Mouse (Mus musculus) embryonic facial prominence, embryonic 15.5 days (tissue): ENCODE measurements around the gene Cd300ld5. TPM values are rescaled to one million over a fixed set of nuclear protein-coding genes. Genes with fewer than 3 reads are reported as not detected.
"Not testable (repeated sequence)": the region's sequence is repeated elsewhere in the genome, so short reads cannot be mapped to it uniquely, and the experiment has no call there.

Experiments
- ATAC-seq: fragments of 200-750 bp; cut with Nextera tagmentation; 2 replicates; pipeline ENCODE4 v1.8.0; 2017; ENCODE audit warnings: low read depth, moderate TSS enrichment; ENCODE audit not compliant: insufficient number of reproducible peaks, low FRiP score, low TSS enrichment
- H3K27ac ChIP-seq: fragments of 300-500 bp; sonication (generic); replicated peaks from 2 replicates; pipeline ENCODE4 v1.5.1; 2015; ENCODE audit warnings: mild to moderate bottlenecking, inconsistent platforms
- H3K27me3 ChIP-seq: fragments of 300-500 bp; sonication (generic); 2 replicates; pipeline ENCODE4 v1.6.1; 2015; ENCODE audit warnings: inconsistent platforms
- H3K36me3 ChIP-seq: fragments of 300-500 bp; sonication (generic); 2 replicates; pipeline ENCODE4 v1.6.1; 2015; ENCODE audit warnings: mild to moderate bottlenecking, inconsistent platforms
- H3K4me1 ChIP-seq: fragments of 300-500 bp; sonication (generic); 2 replicates; pipeline ENCODE4 v1.6.1; 2015; ENCODE audit warnings: inconsistent platforms
- H3K4me2 ChIP-seq: fragments of 300-500 bp; sonication (generic); replicated peaks from 2 replicates; pipeline ENCODE4 v1.6.1; 2015; ENCODE audit warnings: mild to moderate bottlenecking, inconsistent platforms
- H3K4me3 ChIP-seq: fragments of 300-500 bp; sonication (generic); replicated peaks from 2 replicates; pipeline ENCODE4 v1.5.1; 2015; ENCODE audit warnings: mild to moderate bottlenecking, inconsistent platforms
- H3K9ac ChIP-seq: fragments of 300-500 bp; sonication (generic); 2 replicates; pipeline ENCODE4 v1.6.1; 2015; ENCODE audit warnings: inconsistent platforms
- H3K9me3 ChIP-seq: fragments of 300-500 bp; sonication (generic); replicated peaks from 2 replicates; pipeline ENCODE4 v1.6.1; 2016; ENCODE audit warnings: inconsistent platforms
- WGBS: fragments of 180-500 bp; shearing (Covaris S2); methylation state at CpG from one replicate; pipeline ENCODE4 v1.1.7; 2015; 5-methylcytosine and 5-hydroxymethylcytosine counted together
- polyA plus RNA-seq: library from polyadenylated mRNA; unstranded; fragments of >200 nt; fragmentation: Nextera tagmentation; extraction: Ambion mirVana; gene quantifications from 2 replicates; pipeline ENCODE4 v1.2.1, GENCODE M21; 2015

The Cd300ld5 gene
- not detected in 2 replicates for polyA plus RNA-seq

GRCm38 (mm10) chr11:115037669-115038068, at the start of gene Cd300ld5:
Gene Cd300ld5, minus strand, starts transcription at chr11:115037769.
- not testable (repeated sequence) for H3K9ac ChIP-seq, H3K36me3 ChIP-seq, H3K27ac ChIP-seq, H3K4me1 ChIP-seq, ATAC-seq, H3K4me3 ChIP-seq, H3K9me3 ChIP-seq, H3K27me3 ChIP-seq, H3K4me2 ChIP-seq
- WGBS, result no CpG with 5 or more reads among the region's 6 CpGs

- Histone ChIP-seq H3K36me3 (no peaks in the 10 kb centered on the region), H3K27ac (no peak overlapping the region), H3K9ac (no peak overlapping the region), H3K4me3 (no peak overlapping the region), H3K4me2 (no peak overlapping the region), H3K4me1 (no peaks in the 10 kb centered on the region), H3K9me3 (no peaks in the 10 kb centered on the region), H3K27me3 (peaks cover 56% of the 10 kb centered on the region)
- no peak for ATAC-seq
- 67% methylated on average over 7 of the region's 7 CpGs for WGBS
These were observed 48.6 kb upstream of the Cd300ld5 start for GRCm38 (mm10) chr11:115086213-115086612.

- H3K9ac ChIP-seq, result no peak overlapping the region
- no peak for ATAC-seq
- no peak overlapping the region for H3K4me2 ChIP-seq
- no peak overlapping the region for H3K27ac ChIP-seq
- 55% methylated on average over 8 of the region's 8 CpGs for WGBS
- no peaks in the 10 kb centered on the region for H3K36me3 ChIP-seq
- no peak overlapping the region for H3K4me3 ChIP-seq
- no peaks in the 10 kb centered on the region for H3K9me3 ChIP-seq
- no peaks in the 10 kb centered on the region for H3K4me1 ChIP-seq
- peaks cover 45% of the 10 kb centered on the region for H3K27me3 ChIP-seq
These were observed 47.5 kb upstream of the Cd300ld5 start for GRCm38 (mm10) chr11:115085064-115085463.

- 34% methylated on average over 12 of the region's 12 CpGs for WGBS
- Histone ChIP-seq H3K4me2 (no peak overlapping the region), H3K36me3 (no peaks in the 10 kb centered on the region), H3K9ac (no peak overlapping the region), H3K27ac (no peak overlapping the region), H3K4me3 (no peak overlapping the region), H3K9me3 (no peaks in the 10 kb centered on the region), H3K27me3 (peaks cover 42% of the 10 kb centered on the region), H3K4me1 (no peaks in the 10 kb centered on the region)
- ATAC-seq, result no peak
These were observed 47.0 kb upstream of the Cd300ld5 start for GRCm38 (mm10) chr11:115084595-115084994.

- 45% methylated on average over 18 of the region's 18 CpGs for WGBS
- Histone ChIP-seq H3K4me1 (no peaks in the 10 kb centered on the region), H3K9me3 (no peaks in the 10 kb centered on the region), H3K27me3 (peaks cover 42% of the 10 kb centered on the region), H3K27ac (no peak overlapping the region), H3K36me3 (no peaks in the 10 kb centered on the region), H3K4me3 (no peak overlapping the region), H3K4me2 (no peak overlapping the region), H3K9ac (no peak overlapping the region)
- no peak; the same call in 1 of the 2 replicates for ATAC-seq
These were observed 46.0 kb upstream of the Cd300ld5 start for GRCm38 (mm10) chr11:115083376-115084139.

- H3K4me1 ChIP-seq, result no peaks in the 10 kb centered on the region
- WGBS, result 55% methylated on average over 6 of the region's 6 CpGs
- ATAC-seq, result no peak
These were observed 44.6 kb upstream of the Cd300ld5 start for GRCm38 (mm10) chr11:115082196-115082595.

GRCm38 (mm10) chr11:115081373-115081772, 43.8 kb upstream of the Cd300ld5 start:
- Histone ChIP-seq H3K9me3 (no peaks in the 10 kb centered on the region), H3K4me1 (no peaks in the 10 kb centered on the region), H3K9ac (no peak overlapping the region), H3K4me3 (no peak overlapping the region), H3K36me3 (no peaks in the 10 kb centered on the region), H3K27ac (no peak overlapping the region), H3K27me3 (peaks cover 36% of the 10 kb centered on the region), H3K4me2 (no peak overlapping the region)
- WGBS, result 59% methylated on average over 3 of the region's 3 CpGs
- no peak for ATAC-seq

More at GRCm38 (mm10) chr11:115082196-115082595, 44.6 kb upstream of the Cd300ld5 start:
- no peak overlapping the region for H3K4me2 ChIP-seq
- no peak overlapping the region for H3K27ac ChIP-seq
- H3K9ac ChIP-seq, result no peak overlapping the region
- H3K4me3 ChIP-seq, result no peak overlapping the region
- H3K36me3 ChIP-seq, result no peaks in the 10 kb centered on the region
- H3K27me3 ChIP-seq, result peaks cover 38% of the 10 kb centered on the region
- H3K9me3 ChIP-seq, result no peaks in the 10 kb centered on the region

GRCm38 (mm10) chr11:115080886-115081285, 43.3 kb upstream of the Cd300ld5 start:
- Histone ChIP-seq H3K9ac (no peak overlapping the region), H3K36me3 (no peaks in the 10 kb centered on the region), H3K27ac (no peak overlapping the region), H3K4me1 (no peaks in the 10 kb centered on the region), H3K9me3 (no peaks in the 10 kb centered on the region), H3K4me3 (no peak overlapping the region), H3K27me3 (peaks cover 31% of the 10 kb centered on the region), H3K4me2 (no peak overlapping the region)
- WGBS, result 27% methylated on average over 13 of the region's 13 CpGs
- no peak for ATAC-seq

- H3K27ac ChIP-seq, result no peak overlapping the region
- H3K36me3 ChIP-seq, result no peaks in the 10 kb centered on the region
- ATAC-seq, result no peak
- H3K9me3 ChIP-seq, result no peaks in the 10 kb centered on the region
- no peak overlapping the region for H3K4me3 ChIP-seq
- no peaks in the 10 kb centered on the region for H3K4me1 ChIP-seq
- 81% methylated on average over 5 of the region's 5 CpGs for WGBS
- peaks cover 9% of the 10 kb centered on the region for H3K27me3 ChIP-seq
- H3K9ac ChIP-seq, result no peak overlapping the region
- H3K4me2 ChIP-seq, result no peak overlapping the region
These were observed 41.1 kb upstream of the Cd300ld5 start for GRCm38 (mm10) chr11:115078680-115079079.

GRCm38 (mm10) chr11:115077436-115077835, 39.9 kb upstream of the Cd300ld5 start:
- WGBS, result 90% methylated on average over 1 of the region's 1 CpGs
- no peak for ATAC-seq

GRCm38 (mm10) chr11:115075859-115076258, 38.3 kb upstream of the Cd300ld5 start:
- Histone ChIP-seq H3K9ac (no peak overlapping the region), H3K4me1 (peaks cover 11% of the 10 kb centered on the region; the same call in 1 of the 2 replicates), H3K27me3 (peaks cover 9% of the 10 kb centered on the region; the same call in 1 of the 2 replicates), H3K9me3 (no peaks in the 10 kb centered on the region), H3K4me2 (no peak overlapping the region), H3K27ac (no peak overlapping the region), H3K4me3 (no peak overlapping the region), H3K36me3 (no peaks in the 10 kb centered on the region)
- no peak for ATAC-seq
- 66% methylated on average over 5 of the region's 5 CpGs for WGBS

More at GRCm38 (mm10) chr11:115077436-115077835, 39.9 kb upstream of the Cd300ld5 start:
- H3K27ac ChIP-seq, result no peak overlapping the region
- H3K9ac ChIP-seq, result no peak overlapping the region
- H3K36me3 ChIP-seq, result no peaks in the 10 kb centered on the region
- no peaks in the 10 kb centered on the region for H3K27me3 ChIP-seq
- no peaks in the 10 kb centered on the region for H3K9me3 ChIP-seq
- H3K4me3 ChIP-seq, result no peak overlapping the region
- no peak overlapping the region for H3K4me2 ChIP-seq
- H3K4me1 ChIP-seq, result no peaks in the 10 kb centered on the region

GRCm38 (mm10) chr11:115075407-115075806, 37.8 kb upstream of the Cd300ld5 start:
- no peaks in the 10 kb centered on the region for H3K36me3 ChIP-seq
- ATAC-seq, result peak; percentile 40; the same call in 1 of the 2 replicates
- no peak overlapping the region for H3K27ac ChIP-seq
- H3K27me3 ChIP-seq, result peaks cover 13% of the 10 kb centered on the region
- no peak overlapping the region for H3K4me2 ChIP-seq
- H3K9me3 ChIP-seq, result no peaks in the 10 kb centered on the region
- WGBS, result 70% methylated on average over 7 of the region's 7 CpGs
- H3K4me3 ChIP-seq, result no peak overlapping the region
- peaks cover 11% of the 10 kb centered on the region; the same call in 1 of the 2 replicates for H3K4me1 ChIP-seq
- H3K9ac ChIP-seq, result no peak overlapping the region
